8 mouse cellular contexts compared by ENCODE assay signal in genomic region chr19:18420381-18420785, GRCm38 (mm10).
DNase-seq lines count a peak whose midpoint lies in the region; ATAC-seq lines count a peak whose summit lies in the region.

No protein-coding gene starts in this region.

- H3K4me3 ChIP-seq in forebrain, embryonic 16.5 days (replicated peaks; ENCODE audit: low read length), result no peak overlapping the region

- intact Hi-C loops in left cerebral cortex, postnatal 14 days (cut with DNase I), result no loop called here

- H3K4me1 ChIP-seq in forebrain, embryonic 16.5 days (replicated peaks; ENCODE audit: control insufficient read depth, insufficient read depth, low read length), result no peaks in the 10 kb centered on the region

- no peak overlapping the region for H3K4me2 ChIP-seq in forebrain, embryonic 16.5 days (ENCODE audit: low read length)

- no peaks in the 10 kb centered on the region for H3K9me3 ChIP-seq in forebrain, embryonic 16.5 days (ENCODE audit: control insufficient read depth, low read length)

- H3K27ac ChIP-seq in forebrain, embryonic 16.5 days (ENCODE audit: low read length), result no peak overlapping the region

- H3K27me3 ChIP-seq in forebrain, embryonic 16.5 days (replicated peaks; ENCODE audit: control insufficient read depth, insufficient read depth, low read length), result no peaks in the 10 kb centered on the region

- no peaks in the 10 kb centered on the region for H3K36me3 ChIP-seq in forebrain, embryonic 16.5 days (ENCODE audit: control insufficient read depth, insufficient read depth)

- 78% methylated on average over 9 of the region's 9 CpGs for WGBS in forebrain, embryonic 16.5 days

- H3K9ac ChIP-seq in forebrain, embryonic 16.5 days (replicated peaks; ENCODE audit: low read depth, low read length), result no peak overlapping the region

- ATAC-seq in forebrain, embryonic 16.5 days, result no peak

- DNase-seq in testis, postnatal 14 days (ENCODE audit: low spot score), result peak; percentile 4
- no peak for DNase-seq in testis, postnatal 10 days (ENCODE audit: low spot score)
- peak; percentile 33 for DNase-seq in embryo, embryonic 9.5 days (ENCODE audit: extremely low spot score)
- peak; percentile 1 to 30 for DNase-seq in kidney, postnatal 25 days
- peak; percentile 26 to 33 for DNase-seq in urinary bladder, postnatal 36 days (ENCODE audit: low spot score in 2 of 2)
- no peak for DNase-seq in adipocyte (ENCODE audit: low spot score)
- DNase-seq in left cerebral cortex, postnatal 14 days (ENCODE audit: low spot score in 2 of 2), result no peak

Comparison
In these comparisons a context has a peak if more than half of its experiments do, and no peak if none do; other contexts are left out.
1. DNase-seq: peak in testis, postnatal 14 days (single experiment), embryo, embryonic 9.5 days (single experiment), kidney, postnatal 25 days (2 of 2) and urinary bladder, postnatal 36 days (2 of 2); none in testis, postnatal 10 days (single experiment), adipocyte (single experiment) and left cerebral cortex, postnatal 14 days (0 of 2).